Mouse (Mus musculus): ENCODE results near the gene 1700024B05Rik. TPM values are rescaled to one million over a fixed set of nuclear protein-coding genes. Genes with fewer than 3 reads are reported as not detected.
"Not testable (repeated sequence)": the region's sequence is repeated elsewhere in the genome, so short reads cannot be mapped to it uniquely, and the experiment has no call there.

Gene 1700024B05Rik
- not detected for total RNA-seq (2022)

- not testable (repeated sequence) for DNase-seq (ENCODE audit: low spot score in 2 of 2)
These were observed at the start of gene 1700024B05Rik for GRCm38 (mm10) chr14:41943695-41944094. TSS of gene 1700024B05Rik (plus strand) at chr14:41943995.

GRCm38 (mm10) chr14:41907190-41907589 is 36.6 kb upstream of the 1700024B05Rik start, which contains the start of gene Gm7980:
TSS of gene Gm7980 (minus strand) at chr14:41907290.
- not testable (repeated sequence) for DNase-seq (ENCODE audit: low spot score in 2 of 2)

GRCm38 (mm10) chr14:41924649-41925048 is 19.1 kb upstream of the 1700024B05Rik start, which contains the start of gene 1700049E17Rik1:
TSS of gene 1700049E17Rik1 (plus strand) at chr14:41924949.
- DNase-seq (ENCODE audit: low spot score in 2 of 2), result not testable (repeated sequence)

GRCm38 (mm10) chr14:41964095-41964494 is 20.3 kb downstream of the 1700024B05Rik start:
- DNase-seq (ENCODE audit: low spot score in 2 of 2), result not testable (repeated sequence)

- DNase-seq (ENCODE audit: low spot score in 2 of 2), result not testable (repeated sequence)
These were observed 24.0 kb downstream of the 1700024B05Rik start, which contains the start of gene Gm6401 for GRCm38 (mm10) chr14:41967827-41968226. TSS of gene Gm6401 (minus strand) at chr14:41967927.

GRCm38 (mm10) chr14:41968596-41968995 is 24.8 kb downstream of the 1700024B05Rik start:
- not testable (repeated sequence) for DNase-seq (ENCODE audit: low spot score in 2 of 2)

- DNase-seq (ENCODE audit: low spot score in 2 of 2), result not testable (repeated sequence)
These were observed 39.4 kb downstream of the 1700024B05Rik start, which contains the start of gene Gm3543 for GRCm38 (mm10) chr14:41983225-41983624. TSS of gene Gm3543 (minus strand) at chr14:41983325.

Other genes starting within 250 kb of the 1700024B05Rik start
- gene Gm8068, start 242.1 kb upstream of the 1700024B05Rik start, total RNA-seq (2022), result not detected
- gene Gm7929, start 193.4 kb upstream of the 1700024B05Rik start, total RNA-seq (2022), result not detected
- not detected for gene Gm47189, start 171.6 kb upstream of the 1700024B05Rik start, total RNA-seq (2022)
- gene Gm7980, start 36.7 kb upstream of the 1700024B05Rik start, total RNA-seq (2022), result not detected
- gene 1700049E17Rik1, start 19.0 kb upstream of the 1700024B05Rik start, total RNA-seq (2022), result not detected
- gene Gm6401, start 23.9 kb downstream of the 1700024B05Rik start, total RNA-seq (2022), result not detected
- 1 to 10 TPM in 2 of 4 experiments, under 1 TPM in 2; 0.72 to 2.7 (median 1.2) TPM for gene Gm3543, start 39.3 kb downstream of the 1700024B05Rik start, total RNA-seq (2022)
- gene Gm7951, start 173.4 kb downstream of the 1700024B05Rik start, total RNA-seq (2022), result not detected
- not detected for gene Gm17027, start 218.6 kb downstream of the 1700024B05Rik start, total RNA-seq (2022)
- 1 to 10 TPM; 1.1 to 2.7 (median 2.2) TPM for gene Gm3573, start 246.8 kb downstream of the 1700024B05Rik start, total RNA-seq (2022)

Data from layer of hippocampus, adult 8-10 months (tissue).